Mouse (Mus musculus): ENCODE data around the gene Aldh1l1. TPM values are rescaled to one million over a fixed set of nuclear protein-coding genes. Genes with fewer than 3 reads are reported as not detected.

Aldh1l1 gene
- polyA plus RNA-seq, 1 experiment from 2014 or later = 101 TPM

- no peaks in the 10 kb centered on the region for H3K36me3 ChIP-seq (ENCODE audit: control insufficient read depth, insufficient read depth, low read length)
- ATAC-seq = no peak
- no peaks in the 10 kb centered on the region for H3K9me3 ChIP-seq (ENCODE audit: control insufficient read depth, low read length)
- WGBS = 77% methylated on average over 6 of the region's 6 CpGs
- H3K27me3 ChIP-seq (replicated peaks; ENCODE audit: control insufficient read depth, insufficient read depth, low read length) = no peaks in the 10 kb centered on the region
- no peak overlapping the region for H3K9ac ChIP-seq (ENCODE audit: low read depth, low read length)
- H3K4me3 ChIP-seq (ENCODE audit: low read length) = no peak overlapping the region
- peaks cover 6% of the 10 kb centered on the region for H3K4me1 ChIP-seq (ENCODE audit: control insufficient read depth, insufficient read depth, low read depth, low read length)
- no peak overlapping the region for H3K27ac ChIP-seq (ENCODE audit: low read depth, low read length)
- H3K4me2 ChIP-seq (ENCODE audit: low read length) = no peak overlapping the region
These were observed 71.8 kb downstream of the Aldh1l1 start for GRCm38 (mm10) chr6:90557829-90558693.

DNA sequence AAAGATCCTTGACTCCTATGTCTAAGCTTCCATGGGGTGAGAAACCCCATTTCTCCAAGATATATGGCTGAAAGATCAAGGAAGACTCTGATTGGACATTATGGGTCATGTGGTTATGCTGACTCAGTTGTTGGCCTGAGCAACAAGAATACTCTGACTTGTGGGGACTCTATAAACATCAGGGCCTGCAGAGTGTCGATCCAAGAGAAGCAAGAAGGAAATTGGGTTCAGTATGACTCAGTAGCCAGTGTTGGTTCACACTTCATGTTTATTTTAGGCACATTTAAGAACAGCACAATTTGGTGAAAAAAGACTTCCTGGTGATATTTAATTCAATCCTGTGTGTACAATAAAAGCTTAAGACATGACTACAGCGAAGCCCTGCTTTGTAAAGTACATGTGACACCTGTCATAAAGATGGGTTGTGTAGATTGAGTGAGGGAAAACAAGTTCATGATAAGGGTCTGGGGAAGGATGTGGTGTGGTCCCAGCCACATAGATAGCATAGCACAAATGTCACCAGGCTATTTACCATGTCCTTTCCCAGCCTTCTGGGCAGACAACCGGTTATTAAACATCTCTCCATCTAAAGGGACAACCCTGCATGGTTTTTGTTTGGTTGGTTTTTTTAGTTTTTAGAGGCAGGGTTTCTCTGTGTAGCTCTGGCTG, 74.3 kb downstream of the Aldh1l1 start:
- ATAC-seq = no peak
- 85% methylated on average over 3 of the region's 3 CpGs for WGBS

DNA sequence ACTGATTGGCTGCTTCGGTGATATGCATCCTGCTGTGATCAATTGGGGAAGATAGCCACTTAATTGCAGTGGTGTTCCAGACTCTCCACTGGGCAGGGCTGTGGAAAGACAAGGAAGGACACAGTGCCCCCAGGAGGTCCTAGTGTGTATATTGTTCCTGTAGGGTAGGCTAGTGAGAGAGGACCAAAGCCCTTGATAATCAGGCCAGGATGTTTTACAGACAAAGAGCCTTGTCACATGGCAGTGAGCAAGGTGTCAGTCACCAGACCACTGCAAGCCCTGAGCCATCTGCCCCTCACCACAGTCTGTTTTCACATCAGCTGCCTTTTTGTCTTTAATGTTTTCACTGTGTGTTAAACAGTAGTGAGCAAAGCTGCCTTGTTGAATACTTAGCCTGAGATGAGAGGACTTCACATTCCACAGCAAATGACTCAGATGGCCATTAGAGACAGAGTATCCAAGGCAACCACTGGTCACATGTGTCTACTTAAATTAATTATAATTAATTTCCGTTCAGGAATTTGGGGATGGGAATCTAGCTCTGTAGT, 75.1 kb downstream of the Aldh1l1 start:
- H3K9ac ChIP-seq (ENCODE audit: low read depth, low read length) = no peak overlapping the region
- H3K4me3 ChIP-seq (ENCODE audit: low read length) = no peak overlapping the region
- 31% methylated on average over 2 of the region's 2 CpGs for WGBS
- H3K4me1 ChIP-seq (ENCODE audit: control insufficient read depth, insufficient read depth, low read depth, low read length) = peaks cover 6% of the 10 kb centered on the region
- ATAC-seq = peak; percentile 79
- no peaks in the 10 kb centered on the region for H3K27me3 ChIP-seq (replicated peaks; ENCODE audit: control insufficient read depth, insufficient read depth, low read length)
- no peaks in the 10 kb centered on the region for H3K36me3 ChIP-seq (ENCODE audit: control insufficient read depth, insufficient read depth, low read length)
- peak overlapping the region; percentile 45 for H3K27ac ChIP-seq (ENCODE audit: low read depth, low read length)
- no peaks in the 10 kb centered on the region for H3K9me3 ChIP-seq (ENCODE audit: control insufficient read depth, low read length)
- no peak overlapping the region for H3K4me2 ChIP-seq (ENCODE audit: low read length)

More for the DNA sequence above, 74.3 kb downstream of the Aldh1l1 start:
- Histone ChIP-seq H3K4me3 (ENCODE audit: low read length) (no peak overlapping the region), H3K4me1 (ENCODE audit: control insufficient read depth, insufficient read depth, low read depth, low read length) (peaks cover 6% of the 10 kb centered on the region), H3K27ac (ENCODE audit: low read depth, low read length) (peak overlapping the region; percentile 45), H3K27me3 (replicated peaks; ENCODE audit: control insufficient read depth, insufficient read depth, low read length) (no peaks in the 10 kb centered on the region), H3K4me2 (ENCODE audit: low read length) (no peak overlapping the region), H3K9ac (ENCODE audit: low read depth, low read length) (no peak overlapping the region), H3K9me3 (ENCODE audit: control insufficient read depth, low read length) (no peaks in the 10 kb centered on the region), H3K36me3 (ENCODE audit: control insufficient read depth, insufficient read depth, low read length) (no peaks in the 10 kb centered on the region)

DNA sequence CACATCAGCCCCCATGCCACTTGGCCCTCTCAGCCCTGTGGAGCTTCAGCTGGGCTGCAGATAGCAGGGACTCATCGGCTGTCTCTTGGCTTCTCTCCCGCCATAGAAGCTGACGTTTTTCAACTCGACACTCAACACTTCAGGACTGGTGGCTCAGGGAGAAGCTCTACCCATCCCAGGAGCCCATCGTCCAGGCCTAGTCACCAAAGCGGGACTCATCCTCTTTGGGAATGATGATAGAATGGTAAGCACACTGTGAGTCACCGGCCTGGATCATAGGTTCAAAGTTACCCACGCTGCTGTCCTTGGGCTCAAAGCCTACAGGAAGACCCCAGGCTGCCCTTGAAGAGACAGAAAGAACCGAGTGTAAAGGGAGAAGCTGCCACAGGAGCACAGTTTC, 78.0 kb downstream of the Aldh1l1 start:
- Histone ChIP-seq H3K36me3 (ENCODE audit: control insufficient read depth, insufficient read depth, low read length) (no peaks in the 10 kb centered on the region), H3K27ac (ENCODE audit: low read depth, low read length) (no peak overlapping the region), H3K9me3 (ENCODE audit: control insufficient read depth, low read length) (no peaks in the 10 kb centered on the region), H3K27me3 (replicated peaks; ENCODE audit: control insufficient read depth, insufficient read depth, low read length) (no peaks in the 10 kb centered on the region), H3K4me1 (ENCODE audit: control insufficient read depth, insufficient read depth, low read depth, low read length) (peaks cover 6% of the 10 kb centered on the region), H3K9ac (ENCODE audit: low read depth, low read length) (no peak overlapping the region), H3K4me2 (ENCODE audit: low read length) (no peak overlapping the region), H3K4me3 (ENCODE audit: low read length) (no peak overlapping the region)
- ATAC-seq = no peak
- WGBS = 83% methylated on average over 9 of the region's 9 CpGs

- H3K9me3 ChIP-seq (ENCODE audit: control insufficient read depth, low read length) = no peaks in the 10 kb centered on the region
- H3K4me2 ChIP-seq (ENCODE audit: low read length) = no peak overlapping the region
- H3K27ac ChIP-seq (ENCODE audit: low read depth, low read length) = no peak overlapping the region
- no peak for ATAC-seq
- H3K9ac ChIP-seq (ENCODE audit: low read depth, low read length) = no peak overlapping the region
- no peaks in the 10 kb centered on the region for H3K36me3 ChIP-seq (ENCODE audit: control insufficient read depth, insufficient read depth, low read length)
- no peaks in the 10 kb centered on the region for H3K27me3 ChIP-seq (replicated peaks; ENCODE audit: control insufficient read depth, insufficient read depth, low read length)
- H3K4me1 ChIP-seq (ENCODE audit: control insufficient read depth, insufficient read depth, low read depth, low read length) = peaks cover 6% of the 10 kb centered on the region
- 48% methylated on average over 13 of the region's 13 CpGs for WGBS
- H3K4me3 ChIP-seq (ENCODE audit: low read length) = no peak overlapping the region
These were observed 79.4 kb downstream of the Aldh1l1 start for GRCm38 (mm10) chr6:90565357-90566215.

DNA sequence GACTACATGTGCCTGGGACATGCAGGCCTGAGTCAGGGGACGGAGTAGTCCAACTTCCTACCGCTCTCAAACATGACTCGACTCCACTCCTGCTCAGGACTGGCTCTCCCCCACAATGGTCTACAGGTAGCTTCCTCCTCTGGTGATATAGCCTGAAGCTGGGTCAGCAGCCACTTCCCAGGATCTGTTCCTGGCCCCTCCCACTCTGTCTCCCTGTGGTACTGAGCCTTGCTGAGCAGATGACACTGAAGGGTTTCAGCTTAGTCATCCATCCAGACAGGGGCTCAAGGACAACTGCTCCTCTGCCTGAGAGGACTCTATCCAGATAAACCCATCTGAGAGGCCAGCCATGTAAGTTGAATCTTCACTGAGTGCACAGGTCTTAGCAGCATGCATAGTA, 81.3 kb downstream of the Aldh1l1 start:
- no peaks in the 10 kb centered on the region for H3K27me3 ChIP-seq (replicated peaks; ENCODE audit: control insufficient read depth, insufficient read depth, low read length)
- H3K4me2 ChIP-seq (ENCODE audit: low read length) = no peak overlapping the region
- H3K36me3 ChIP-seq (ENCODE audit: control insufficient read depth, insufficient read depth, low read length) = no peaks in the 10 kb centered on the region
- H3K4me1 ChIP-seq (ENCODE audit: control insufficient read depth, insufficient read depth, low read depth, low read length) = no peaks in the 10 kb centered on the region; the same call in 1 of the 2 replicates
- no peak for ATAC-seq
- no peak overlapping the region for H3K9ac ChIP-seq (ENCODE audit: low read depth, low read length)
- no peaks in the 10 kb centered on the region for H3K9me3 ChIP-seq (ENCODE audit: control insufficient read depth, low read length)
- H3K27ac ChIP-seq (ENCODE audit: low read depth, low read length) = no peak overlapping the region
- no peak overlapping the region for H3K4me3 ChIP-seq (ENCODE audit: low read length)
- WGBS = 95% methylated on average over 3 of the region's 3 CpGs

- ATAC-seq = no peak
- Histone ChIP-seq H3K4me3 (ENCODE audit: low read length) (no peak overlapping the region), H3K9ac (ENCODE audit: low read depth, low read length) (no peak overlapping the region), H3K27ac (ENCODE audit: low read depth, low read length) (no peak overlapping the region), H3K4me1 (ENCODE audit: control insufficient read depth, insufficient read depth, low read depth, low read length) (no peaks in the 10 kb centered on the region; the same call in 1 of the 2 replicates), H3K4me2 (ENCODE audit: low read length) (no peak overlapping the region), H3K9me3 (ENCODE audit: control insufficient read depth, low read length) (no peaks in the 10 kb centered on the region), H3K27me3 (replicated peaks; ENCODE audit: control insufficient read depth, insufficient read depth, low read length) (no peaks in the 10 kb centered on the region), H3K36me3 (ENCODE audit: control insufficient read depth, insufficient read depth, low read length) (no peaks in the 10 kb centered on the region)
- WGBS = 85% methylated on average over 3 of the region's 3 CpGs
These were observed 81.7 kb downstream of the Aldh1l1 start for GRCm38 (mm10) chr6:90567928-90568327.

DNA sequence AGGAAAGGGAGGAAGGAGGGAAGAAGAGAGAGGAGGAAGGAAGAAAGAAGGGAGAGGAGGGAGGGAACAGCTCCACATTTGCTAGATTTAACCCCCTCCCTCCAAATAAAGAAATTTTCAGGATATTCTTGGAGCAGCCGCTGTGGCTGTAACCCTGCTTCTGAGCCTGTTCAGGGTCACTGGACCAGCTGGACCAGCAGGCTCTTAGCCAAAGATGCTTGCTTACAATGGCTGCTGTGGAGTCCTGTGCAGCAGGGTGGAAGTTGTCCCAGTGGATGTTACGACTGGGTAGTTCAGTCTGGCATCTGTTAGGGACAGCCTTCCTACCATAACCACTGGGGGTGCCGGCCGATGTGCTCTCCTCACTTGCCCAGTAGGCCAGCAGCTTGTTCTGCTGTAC, 82.5 kb downstream of the Aldh1l1 start:
- WGBS = 72% methylated on average over 4 of the region's 4 CpGs

More for the DNA sequence above, 82.5 kb downstream of the Aldh1l1 start:
- no peak overlapping the region for H3K4me2 ChIP-seq (ENCODE audit: low read length)
- H3K4me3 ChIP-seq (ENCODE audit: low read length) = no peak overlapping the region
- no peaks in the 10 kb centered on the region for H3K9me3 ChIP-seq (ENCODE audit: control insufficient read depth, low read length)
- ATAC-seq = no peak
- H3K4me1 ChIP-seq (ENCODE audit: control insufficient read depth, insufficient read depth, low read depth, low read length) = no peaks in the 10 kb centered on the region; the same call in 1 of the 2 replicates
- no peaks in the 10 kb centered on the region for H3K27me3 ChIP-seq (replicated peaks; ENCODE audit: control insufficient read depth, insufficient read depth, low read length)
- no peak overlapping the region for H3K27ac ChIP-seq (ENCODE audit: low read depth, low read length)
- H3K36me3 ChIP-seq (ENCODE audit: control insufficient read depth, insufficient read depth, low read length) = no peaks in the 10 kb centered on the region
- no peak overlapping the region for H3K9ac ChIP-seq (ENCODE audit: low read depth, low read length)
